14 mouse cellular contexts compared by ENCODE assay signal in the genomic region with DNA sequence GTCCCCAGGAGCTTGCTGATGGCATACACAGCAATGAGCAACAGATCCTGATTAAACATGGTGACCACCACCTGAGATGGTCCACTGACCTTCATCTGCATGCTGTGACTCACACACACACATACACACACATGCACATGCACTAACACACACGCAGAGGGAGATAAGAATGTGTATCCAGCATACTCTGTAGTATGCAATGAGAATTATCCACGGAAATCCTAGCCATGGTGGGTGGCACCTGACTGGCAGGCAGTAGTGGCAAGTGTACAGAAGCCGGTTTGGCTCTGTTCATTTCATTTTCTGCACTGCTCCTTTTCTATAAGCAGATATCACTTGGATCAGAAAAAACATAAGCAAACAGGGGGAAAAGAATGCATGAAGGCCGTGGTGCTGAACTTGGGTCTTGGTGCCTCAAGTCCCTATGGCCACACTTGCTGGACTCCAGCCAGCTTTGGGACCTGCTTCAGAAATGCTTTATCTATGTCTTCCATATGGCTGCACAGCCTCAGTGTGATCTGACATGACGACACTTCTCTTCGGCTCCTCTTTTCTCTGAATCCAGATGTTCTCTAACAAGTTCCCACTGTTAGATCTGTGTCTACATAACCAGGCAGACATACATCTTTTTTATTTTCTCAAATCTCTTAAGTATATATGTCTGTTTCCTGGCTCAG.
DNase-seq lines count a peak whose midpoint lies in the region; ATAC-seq lines count a peak whose summit lies in the region.
"Had no signal": no experiment of that assay in that cellular context is flagged by ENCODE, and none has a peak within 500 bp of the region (broad histone marks: within the 10 kb centered on the region; RNA-seq: fewer than 3 reads in every experiment).

No protein-coding gene starts in this region.

- H3K9ac ChIP-seq in embryonic facial prominence, embryonic 14.5 days (ENCODE audit: low read depth, low read length), result no peak overlapping the region
- no peak overlapping the region for H3K9ac ChIP-seq in lung, embryonic 15.5 days

- 52% methylated on average over 6 of the region's 6 CpGs for WGBS in embryonic facial prominence, embryonic 14.5 days
- WGBS in embryonic facial prominence, embryonic 10.5 days, result 85% methylated on average over 6 of the region's 6 CpGs
- 29% methylated on average over 6 of the region's 6 CpGs for WGBS in lung, embryonic 15.5 days

- no peak overlapping the region for H3K27ac ChIP-seq in embryonic facial prominence, embryonic 14.5 days (replicated peaks; ENCODE audit: low read depth, low read length)
- H3K27ac ChIP-seq in embryonic facial prominence, embryonic 10.5 days (replicated peaks), result no peak overlapping the region
- H3K27ac ChIP-seq in lung, embryonic 15.5 days, result peak overlapping the region; percentile 56
- H3K27ac ChIP-seq: forebrain, embryonic 10.5 days had no signal

- no peak overlapping the region for H3K4me3 ChIP-seq in embryonic facial prominence, embryonic 14.5 days (ENCODE audit: low read depth, low read length)
- H3K4me3 ChIP-seq in embryonic facial prominence, embryonic 10.5 days, result no peak overlapping the region
- no peak overlapping the region for H3K4me3 ChIP-seq in lung, embryonic 15.5 days
- H3K4me3 ChIP-seq: forebrain, embryonic 10.5 days had no signal

- ATAC-seq in embryonic facial prominence, embryonic 14.5 days (ENCODE audit: low read depth), result no peak
- ATAC-seq in lung, embryonic 15.5 days (ENCODE audit: borderline replicate concordance, extremely low read depth, low FRiP score, low TSS enrichment), result no peak; the same call in 1 of the 2 replicates
- peak; percentile 99 for ATAC-seq in erythroblast, adult 5-6 weeks (replicated peaks; ENCODE audit: low FRiP score, poor library complexity, severe bottlenecking)
- ATAC-seq in megakaryocyte-erythroid progenitor cell, adult 5-6 weeks (replicated peaks; ENCODE audit: low FRiP score, low TSS enrichment, poor library complexity, severe bottlenecking), result peak; percentile 99
- ATAC-seq: Patski had no signal

- no peaks in the 10 kb centered on the region for H3K27me3 ChIP-seq in embryonic facial prominence, embryonic 14.5 days (replicated peaks; ENCODE audit: control insufficient read depth, insufficient read depth, low read length)
- no peaks in the 10 kb centered on the region for H3K27me3 ChIP-seq in embryonic facial prominence, embryonic 10.5 days (replicated peaks; ENCODE audit: low read depth, poor library complexity, severe bottlenecking)
- H3K27me3 ChIP-seq in lung, embryonic 15.5 days, result no peaks in the 10 kb centered on the region
- H3K27me3 ChIP-seq: Patski had no signal

- H3K36me3 ChIP-seq in embryonic facial prominence, embryonic 14.5 days (ENCODE audit: control insufficient read depth, insufficient read depth, low read length), result no peaks in the 10 kb centered on the region
- no peaks in the 10 kb centered on the region for H3K36me3 ChIP-seq in embryonic facial prominence, embryonic 10.5 days (replicated peaks)
- no peaks in the 10 kb centered on the region for H3K36me3 ChIP-seq in lung, embryonic 15.5 days
- H3K36me3 ChIP-seq: forebrain, embryonic 10.5 days had no signal

- no peaks in the 10 kb centered on the region for H3K9me3 ChIP-seq in embryonic facial prominence, embryonic 14.5 days (ENCODE audit: control insufficient read depth, low read length)
- no peaks in the 10 kb centered on the region for H3K9me3 ChIP-seq in embryonic facial prominence, embryonic 10.5 days
- no peaks in the 10 kb centered on the region for H3K9me3 ChIP-seq in lung, embryonic 15.5 days
- H3K9me3 ChIP-seq: forebrain, embryonic 10.5 days had no signal

- H3K4me2 ChIP-seq in embryonic facial prominence, embryonic 14.5 days (ENCODE audit: low read depth, low read length), result no peak overlapping the region
- no peak overlapping the region for H3K4me2 ChIP-seq in lung, embryonic 15.5 days
- H3K4me2 ChIP-seq: midbrain, embryonic 11.5 days had no signal

- DNase-seq in embryonic facial prominence, embryonic 14.5 days (ENCODE audit: low spot score), result peak; percentile 16
- no peak for DNase-seq in embryonic facial prominence, embryonic 10.5 days (ENCODE audit: low spot score)
- DNase-seq in lung, postnatal 36 days, result no peak
- no peak for DNase-seq in B cell, adult 2 months
- DNase-seq in adrenal gland, adult 2 months, result no peak
- DNase-seq: gastrocnemius, postnatal 25 days; heart, postnatal 10 days; kidney, postnatal 25 days had no signal

- H3K4me1 ChIP-seq in embryonic facial prominence, embryonic 14.5 days (ENCODE audit: control insufficient read depth, insufficient read depth, low read length), result no peaks in the 10 kb centered on the region
- H3K4me1 ChIP-seq in embryonic facial prominence, embryonic 10.5 days, result peaks cover 5% of the 10 kb centered on the region
- peaks cover 15% of the 10 kb centered on the region for H3K4me1 ChIP-seq in lung, embryonic 15.5 days

Comparison
In these comparisons a context has a peak if more than half of its experiments do, and no peak if none do; other contexts are left out.
1. ATAC-seq: peak in erythroblast, adult 5-6 weeks (single experiment) and megakaryocyte-erythroid progenitor cell, adult 5-6 weeks (single experiment); none in embryonic facial prominence, embryonic 14.5 days (single experiment) and lung, embryonic 15.5 days (single experiment).